Mouse (Mus musculus) gastrocnemius, postnatal 10 days (tissue): ENCODE results near the gene Mast2. TPM values are rescaled to one million over a fixed set of nuclear protein-coding genes. Genes with fewer than 3 reads are reported as not detected.

Experiments
- DNase-seq: peaks from one replicate; pipeline ENCODE4 v3.0.0; 2021; ENCODE audit warnings: mixed read lengths
- long read RNA-seq, 2 experiments: library from polyadenylated mRNA; stranded (forward); transcript quantifications; one replicate each; pipeline ENCODE4 v2.0.0; 2021
- total RNA-seq, 2 experiments: library from RNA; stranded (reverse); gene quantifications; 2 replicates each; pipeline ENCODE4 v1.2.3; 2021

Gene Mast2
- 10 to 100 TPM; 50.1 to 59.8 TPM for total RNA-seq
- long read RNA-seq, experiment 1, full-length matches to known transcripts = 25 of 105 reads
- long read RNA-seq, experiment 1, partial matches to known transcripts = 12 of 105 reads
- long read RNA-seq, experiment 1, other reads (novel, unspliced or antisense) = 68 of 105 reads
- long read RNA-seq, experiment 2, full-length matches to known transcripts = 27 of 112 reads
- long read RNA-seq, experiment 2, partial matches to known transcripts = 16 of 112 reads
- long read RNA-seq, experiment 2, other reads (novel, unspliced or antisense) = 69 of 112 reads

DNA sequence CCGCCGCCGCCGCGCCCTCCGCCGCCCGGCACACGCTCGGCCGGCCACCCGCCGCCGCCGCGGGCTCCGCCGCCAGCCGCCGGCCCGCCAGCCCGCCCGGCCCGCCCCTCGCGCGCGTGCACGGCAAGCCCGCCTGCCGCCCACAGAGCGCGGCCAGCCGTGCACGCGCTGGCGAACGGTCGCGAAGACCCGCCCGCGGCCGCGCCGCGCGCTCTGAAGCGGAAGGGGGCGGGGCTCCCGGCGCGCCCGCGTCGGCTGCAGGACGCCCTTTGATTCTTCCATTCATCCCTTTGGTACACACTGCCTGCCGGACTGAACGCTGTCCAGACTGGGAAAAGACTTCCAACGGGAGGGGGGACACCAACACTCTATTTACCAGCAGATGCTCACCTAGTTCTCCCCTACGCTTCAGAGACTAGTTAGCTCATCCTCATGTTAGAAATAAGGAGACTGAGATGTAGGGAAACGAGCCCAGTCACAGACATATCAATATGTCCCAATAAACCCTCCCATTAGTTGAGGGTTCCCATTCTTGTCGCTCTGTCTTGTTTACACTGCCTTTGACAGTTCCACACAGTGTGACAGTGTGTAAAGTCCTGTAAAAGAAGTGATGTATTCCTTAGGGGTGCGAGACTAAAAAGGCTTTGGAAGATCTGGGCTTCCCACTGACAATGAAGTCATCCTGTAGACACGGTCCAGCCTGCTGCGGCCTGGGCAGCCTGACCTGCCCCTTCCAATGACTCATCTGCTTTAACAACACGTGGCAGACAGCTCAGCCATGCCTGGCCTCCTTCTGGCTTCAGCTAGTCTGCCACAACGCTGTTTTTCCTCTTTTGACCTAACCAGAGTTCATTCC is at the start of gene Mast2:
TSS of gene Mast2 (minus strand) at position 58 of the 856 bp plus-strand sequence.
- DNase-seq = peak; percentile 87

DNA sequence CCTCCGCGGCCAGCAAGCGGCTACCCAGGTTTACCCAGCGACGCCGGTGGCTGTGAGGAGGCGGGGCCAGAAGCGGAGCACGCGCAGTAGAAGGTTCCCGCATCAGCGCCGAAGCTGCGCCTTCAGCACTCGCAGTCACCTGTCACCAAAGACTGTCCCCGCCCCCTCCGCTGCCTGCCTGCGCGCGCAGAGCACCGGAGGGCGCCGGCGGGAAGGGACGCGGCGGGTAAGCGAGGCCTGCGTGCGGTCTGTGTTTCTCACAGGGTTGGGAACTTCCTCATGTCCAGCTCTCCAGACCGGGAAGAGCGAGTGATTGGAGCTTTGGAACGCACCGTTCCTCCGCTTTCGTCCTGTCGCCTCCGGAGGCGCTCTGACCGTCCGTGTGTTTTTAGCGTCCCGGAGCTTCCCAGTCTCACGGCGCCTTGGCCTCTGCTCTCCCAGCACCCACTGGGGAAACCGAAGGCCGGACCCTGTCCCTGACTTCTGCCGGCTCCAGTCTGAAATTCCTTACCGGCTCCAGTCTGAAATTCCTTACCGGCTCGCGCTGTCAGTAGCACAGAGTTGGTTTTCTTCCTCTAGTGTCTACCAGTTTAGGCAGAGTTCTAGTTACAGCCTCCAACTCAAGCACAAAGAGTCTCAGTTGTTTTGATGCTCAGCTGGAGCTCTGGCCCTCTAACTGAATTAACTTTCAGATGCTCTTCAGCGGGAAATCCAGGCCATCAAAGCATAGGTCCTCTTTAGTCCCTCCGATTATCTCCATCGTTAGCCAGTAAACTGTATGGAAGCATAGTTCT is 43.6 kb upstream of the Mast2 start, which contains the start of gene Ipp:
TSS of gene Ipp (plus strand) at position 125 of the 794 bp plus-strand sequence.
- DNase-seq = peak; percentile 93

DNA sequence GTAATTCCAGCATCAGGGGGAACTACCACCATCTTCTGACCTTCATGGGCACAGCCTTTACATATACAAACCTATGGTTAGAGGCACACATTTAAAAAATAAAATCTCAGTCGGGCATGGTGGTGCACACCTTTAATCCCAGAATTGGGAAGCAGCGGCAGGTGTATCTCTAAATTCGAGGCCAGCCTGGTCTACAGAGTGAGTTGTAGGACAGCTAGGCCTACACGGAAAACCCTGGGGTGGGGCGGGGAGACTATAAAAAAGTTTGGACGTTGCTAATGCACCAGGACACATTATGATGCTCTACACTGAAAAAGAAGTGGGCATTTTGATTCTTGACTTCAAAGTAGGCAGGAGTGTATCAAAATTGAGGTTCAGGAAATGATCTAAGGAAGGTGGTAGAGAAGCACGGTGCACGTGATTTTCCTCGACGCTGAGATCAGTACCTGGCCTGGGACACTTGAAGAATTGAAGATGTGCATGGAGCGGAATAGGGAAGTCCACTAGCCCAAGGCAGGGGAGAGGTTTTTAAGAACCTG is 43.0 kb upstream of the Mast2 start:
- DNase-seq = no peak

DNA sequence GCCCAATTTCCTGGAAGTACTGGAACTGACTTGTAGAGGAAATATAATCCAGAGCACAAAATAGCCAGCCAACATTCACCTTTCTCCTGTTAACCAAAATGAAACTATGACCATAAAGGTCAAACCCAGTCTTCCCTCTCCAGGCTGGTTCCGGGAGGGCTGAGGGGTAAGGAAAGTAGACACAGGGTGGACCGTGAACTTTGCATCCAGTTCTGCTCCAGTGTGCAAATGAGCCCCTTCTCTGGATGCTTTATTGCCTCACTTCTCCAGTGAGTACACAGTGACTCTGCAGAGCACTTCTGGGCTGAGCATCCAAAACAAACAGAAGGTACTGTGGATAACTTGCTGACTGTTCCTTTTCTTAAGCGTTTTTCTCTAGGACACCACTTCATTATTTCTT is 36.0 kb upstream of the Mast2 start:
- DNase-seq = no peak

DNA sequence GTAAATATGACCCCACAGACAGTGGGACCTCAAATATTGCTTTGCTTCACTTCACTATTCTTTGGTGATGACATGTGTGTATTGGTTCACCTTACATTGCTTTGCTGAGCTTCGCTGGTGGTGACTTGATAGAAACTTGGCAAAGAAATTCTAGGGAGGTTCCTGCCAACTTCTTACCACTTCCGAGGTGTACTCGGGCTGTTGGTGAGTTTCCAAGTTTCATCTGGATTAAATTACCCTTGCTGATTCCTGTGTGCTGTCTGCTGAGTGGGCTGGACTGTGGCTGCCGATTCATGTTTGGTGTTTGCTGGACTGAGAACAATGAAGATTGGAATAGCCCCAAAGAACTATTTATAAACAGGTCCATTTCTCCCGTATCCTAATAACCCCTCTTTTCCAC is 29.7 kb upstream of the Mast2 start:
- DNase-seq = no peak

DNA sequence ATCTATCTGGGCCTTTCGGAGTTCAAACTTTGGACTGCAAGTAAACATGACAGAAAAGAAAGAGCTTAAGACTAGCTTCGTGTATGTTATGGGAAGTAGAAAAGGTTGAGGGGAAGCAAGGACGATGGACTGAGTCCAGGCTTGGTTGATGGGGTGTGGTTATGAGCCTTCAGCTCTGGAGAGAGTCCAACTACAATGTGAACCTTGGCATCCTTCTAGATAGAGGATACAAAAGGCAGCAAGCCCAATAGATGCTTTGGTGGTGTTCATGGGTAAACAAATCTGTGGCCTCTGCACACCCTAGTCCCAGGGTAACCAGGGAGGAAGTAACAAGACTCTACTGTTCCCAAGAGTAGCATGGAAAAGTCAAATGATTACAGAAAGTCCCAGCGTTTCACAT is 28.5 kb upstream of the Mast2 start:
- DNase-seq = no peak

DNA sequence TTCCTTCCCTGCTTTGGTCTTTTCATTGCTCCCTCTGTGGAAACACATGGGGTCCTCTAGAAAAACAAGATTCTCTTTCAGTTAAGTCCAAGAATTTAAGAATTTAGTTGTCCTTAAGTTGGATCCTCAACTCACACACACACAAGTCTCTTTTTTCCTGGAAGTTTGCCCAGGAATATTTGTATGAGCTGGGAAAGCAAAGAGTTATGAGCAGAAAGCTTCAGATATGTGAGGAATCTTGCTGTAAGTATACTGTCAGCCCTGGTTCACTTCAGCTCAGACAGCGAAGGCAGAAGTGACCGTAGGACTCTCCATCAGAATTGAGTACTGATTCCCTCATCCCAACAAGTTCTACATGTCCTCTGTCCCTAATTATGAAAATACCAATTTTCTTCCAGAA is 27.9 kb upstream of the Mast2 start:
- DNase-seq = no peak

DNA sequence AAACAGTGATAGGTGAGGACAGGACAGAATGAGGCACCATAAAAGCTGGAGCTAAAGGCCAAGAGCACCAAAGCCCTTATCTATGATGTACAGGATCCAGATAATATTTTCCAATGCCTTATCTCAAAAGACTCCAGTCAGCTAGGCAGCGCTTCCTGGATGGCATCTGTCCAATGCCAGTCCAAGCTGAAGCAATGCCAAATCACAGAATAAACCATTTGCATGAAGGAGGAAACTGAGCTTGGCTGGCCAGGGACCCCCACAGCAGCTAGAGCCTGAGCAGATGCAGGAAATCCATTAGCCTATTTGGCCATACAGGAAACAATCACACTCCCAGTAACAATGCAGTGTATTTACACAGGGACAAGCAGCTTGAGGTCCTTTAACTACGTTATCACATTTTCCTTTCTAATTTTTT is 27.1 kb upstream of the Mast2 start:
- peak; percentile 6 for DNase-seq

DNA sequence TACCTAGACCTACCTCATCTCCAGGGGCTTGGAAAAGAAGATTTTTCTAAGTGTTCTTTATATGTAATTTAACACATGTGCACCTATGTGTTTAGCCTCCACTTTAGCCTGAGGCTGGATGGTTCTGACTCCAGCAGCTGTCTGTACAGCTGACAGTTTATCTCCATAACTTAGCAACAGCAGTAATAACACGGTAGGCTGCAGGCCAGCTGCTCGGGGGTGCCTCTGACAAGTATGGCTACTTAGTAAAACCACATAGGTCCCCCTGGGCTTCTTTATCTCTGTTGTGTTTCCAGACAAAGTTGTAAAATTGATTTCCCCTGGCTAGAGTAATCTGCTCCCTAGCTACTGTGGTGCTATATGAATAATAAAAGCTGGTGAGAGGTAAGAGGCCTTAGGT is 19.5 kb upstream of the Mast2 start:
- peak; percentile 14 for DNase-seq

DNA sequence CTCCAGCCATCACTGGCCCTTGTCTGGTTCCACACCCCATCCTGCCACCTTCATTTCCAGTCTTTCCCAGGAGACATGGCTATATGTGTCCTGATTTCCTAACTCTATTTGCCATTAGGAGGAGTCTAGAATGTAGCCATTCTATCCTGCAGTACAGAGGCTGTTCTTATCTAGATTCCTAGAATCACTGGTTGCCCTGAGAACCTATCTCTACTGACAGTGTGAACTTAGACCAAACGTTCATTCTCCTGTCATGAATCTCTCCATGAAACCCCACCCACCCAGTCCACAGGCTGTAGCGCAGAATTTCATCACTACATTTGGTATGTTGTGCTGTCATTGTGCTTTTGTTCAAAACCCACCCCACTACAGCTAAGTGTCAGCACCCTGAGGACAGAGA is 17.3 kb upstream of the Mast2 start:
- DNase-seq = no peak

DNA sequence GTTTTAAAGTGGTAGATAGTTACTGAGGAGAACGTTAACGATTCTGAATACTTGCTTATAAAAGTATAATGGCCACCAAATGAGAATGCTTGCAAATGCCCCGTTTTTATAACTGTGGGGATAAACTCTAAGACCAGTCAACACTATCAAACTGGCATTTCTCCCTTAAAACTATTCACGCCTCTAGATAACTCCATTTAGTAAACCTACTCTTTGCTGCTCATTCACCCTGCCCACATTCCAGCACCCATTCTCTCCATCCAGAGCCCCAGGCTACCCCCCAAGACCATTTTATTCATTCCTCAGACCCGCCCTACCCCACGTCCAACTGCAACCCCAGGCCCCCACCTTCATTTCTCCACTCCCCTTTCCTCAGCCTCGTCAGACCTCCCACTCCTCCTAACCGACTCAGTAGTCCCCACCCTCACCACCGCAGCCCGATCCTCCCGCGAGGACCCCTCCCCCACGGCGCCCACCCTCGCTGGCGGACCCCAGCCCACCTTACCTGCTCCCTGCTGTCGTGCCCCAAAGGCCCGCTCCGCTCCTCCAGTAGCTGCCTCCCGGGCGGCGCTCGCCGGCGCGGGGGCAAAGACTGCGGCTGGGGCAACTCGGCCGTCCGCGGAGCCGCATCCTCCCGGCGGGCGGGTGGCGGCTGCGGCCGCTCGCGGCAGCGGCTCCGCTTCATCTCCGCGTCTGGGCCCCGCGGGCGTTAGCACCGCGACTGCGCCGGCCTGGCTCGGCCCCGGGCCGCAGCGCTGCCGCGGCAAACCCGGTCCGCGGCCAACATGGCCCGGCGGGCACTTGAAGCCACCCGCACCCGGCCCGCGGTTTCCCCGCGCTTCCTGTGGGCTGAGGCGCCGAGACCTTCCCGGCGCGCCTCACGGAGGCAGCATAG is 505 bp downstream of the Mast2 start:
- peak; percentile 53 for DNase-seq

DNA sequence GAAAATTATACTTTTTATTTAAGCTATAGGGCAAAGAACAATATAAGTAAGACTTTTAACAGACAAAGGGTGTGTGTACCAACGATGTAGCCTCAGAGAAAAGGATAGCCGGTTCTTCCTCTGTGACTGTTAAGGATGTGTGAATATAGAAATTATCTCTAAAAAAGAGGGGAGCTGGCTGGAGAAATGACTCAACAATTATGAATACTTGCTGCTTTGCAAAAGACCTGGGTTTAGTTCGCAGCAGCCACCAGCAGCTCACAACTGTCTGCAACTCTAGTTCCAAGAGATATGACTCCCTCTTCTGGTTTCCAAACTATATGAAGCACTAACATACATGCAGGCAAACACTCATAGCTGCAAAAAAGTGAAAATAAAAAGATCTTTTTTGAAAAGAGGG is 2.0 kb downstream of the Mast2 start:
- DNase-seq = no peak

DNA sequence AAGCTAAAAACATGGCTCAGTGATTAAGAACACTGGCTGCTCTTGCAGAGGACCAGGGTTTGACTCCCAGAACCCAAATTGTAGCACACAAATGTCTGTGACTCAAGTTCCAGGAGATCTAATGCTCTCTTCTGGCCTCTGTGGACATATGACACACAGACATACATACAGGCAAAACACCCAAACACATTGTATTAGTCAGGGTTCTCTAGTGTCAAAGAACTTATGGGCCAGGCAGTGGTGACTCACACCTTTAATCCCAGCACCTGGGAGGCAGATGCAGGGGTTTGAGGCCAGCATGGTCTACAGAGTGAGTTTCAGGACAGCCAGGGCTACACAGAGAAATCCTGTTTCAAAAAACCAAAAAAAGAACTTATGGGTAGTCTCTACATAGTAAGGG is 12.4 kb downstream of the Mast2 start:
- DNase-seq = no peak

DNA sequence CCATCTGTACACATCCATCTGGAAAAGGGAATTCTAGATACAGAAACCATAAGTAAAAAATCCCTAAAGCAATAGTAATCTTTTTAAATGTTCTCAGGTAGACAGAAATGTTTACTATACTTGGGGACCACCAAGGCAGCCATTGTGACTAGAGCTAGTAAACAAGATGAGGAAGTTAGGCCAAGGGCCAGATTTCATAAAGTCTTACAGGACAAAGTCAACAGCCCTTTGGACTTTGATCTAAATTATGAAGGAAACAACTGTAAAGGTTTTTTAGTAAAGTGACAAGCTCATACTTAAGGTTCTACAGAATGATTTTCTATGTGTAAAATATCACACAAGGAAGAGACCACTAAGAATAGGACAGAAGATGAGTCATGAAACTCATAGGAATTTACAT is 14.0 kb downstream of the Mast2 start:
- no peak for DNase-seq

DNA sequence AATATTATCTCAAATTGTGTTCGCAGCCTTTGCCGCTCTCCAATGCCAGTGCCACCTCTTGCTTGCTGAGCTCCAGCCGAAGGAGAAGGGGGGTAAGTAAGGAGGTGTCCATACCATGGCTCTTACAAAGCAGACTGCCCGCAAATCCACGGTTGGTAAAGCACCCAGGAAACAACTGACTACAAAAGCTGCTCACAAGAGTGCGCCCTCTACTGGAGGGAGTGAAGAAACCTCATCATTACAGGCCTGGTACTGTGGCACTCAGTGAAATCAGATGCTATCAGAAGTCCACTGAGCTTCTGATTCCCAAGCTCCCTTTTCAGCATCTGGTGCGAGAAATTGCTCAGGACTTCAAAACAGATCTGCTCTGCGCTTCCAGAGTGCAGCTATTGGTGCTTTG is 15.3 kb downstream of the Mast2 start:
- DNase-seq = peak; percentile 43

DNA sequence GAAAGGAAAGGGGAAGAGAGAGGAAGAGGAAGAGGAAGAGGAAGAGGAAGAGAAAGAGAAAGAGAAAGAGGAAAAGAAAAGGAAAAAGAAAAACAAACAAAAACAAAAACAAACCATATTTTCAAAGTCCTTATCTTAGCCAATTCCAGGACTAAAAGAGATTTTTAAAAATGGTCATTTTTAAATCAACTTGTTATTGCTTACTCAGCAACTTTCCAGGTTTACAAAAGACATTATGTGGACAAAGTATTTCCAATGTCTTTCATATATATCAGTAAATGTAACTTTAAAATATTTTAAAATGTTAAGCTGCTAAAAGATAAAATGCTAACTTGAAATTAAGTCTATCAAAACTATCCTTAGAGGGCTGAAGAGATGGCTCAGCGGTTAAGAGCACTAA is 24.6 kb downstream of the Mast2 start:
- no peak for DNase-seq

DNA sequence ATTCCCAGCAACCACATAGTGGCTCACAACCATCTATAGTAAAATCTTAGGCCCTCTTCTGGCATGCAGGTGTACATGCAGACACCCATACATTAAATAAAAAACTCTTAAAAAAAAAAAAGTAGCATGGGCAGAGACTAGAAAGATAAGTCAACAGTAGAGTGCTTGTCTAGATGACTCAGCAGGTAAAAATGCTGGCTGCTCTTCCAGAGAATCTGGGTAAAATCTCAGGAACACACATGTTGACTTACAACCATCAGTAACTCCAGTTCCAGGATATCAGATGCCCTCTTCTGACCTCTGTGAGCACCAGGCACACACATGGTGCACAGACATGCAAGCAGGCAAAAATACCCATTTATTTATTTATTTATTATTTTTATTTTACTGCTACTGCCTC is 25.4 kb downstream of the Mast2 start:
- DNase-seq = no peak

DNA sequence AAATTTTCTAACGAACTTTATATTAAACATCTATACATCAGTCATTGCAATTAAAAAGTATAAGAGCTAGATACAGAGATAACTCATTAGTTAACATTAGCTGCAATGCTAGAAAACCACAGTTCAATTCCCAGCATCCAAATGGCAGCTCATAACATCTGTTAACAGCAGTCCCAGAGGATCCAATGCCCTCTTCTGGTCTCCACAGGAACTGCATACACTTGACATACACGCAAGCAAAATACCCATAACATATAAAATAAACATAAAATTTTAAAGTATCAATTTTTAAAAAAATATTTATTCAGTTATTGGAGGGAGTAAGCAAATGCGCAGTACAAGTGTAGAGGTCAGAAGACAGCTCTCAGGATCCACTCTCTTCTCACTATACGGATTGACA is 28.4 kb downstream of the Mast2 start:
- no peak for DNase-seq

DNA sequence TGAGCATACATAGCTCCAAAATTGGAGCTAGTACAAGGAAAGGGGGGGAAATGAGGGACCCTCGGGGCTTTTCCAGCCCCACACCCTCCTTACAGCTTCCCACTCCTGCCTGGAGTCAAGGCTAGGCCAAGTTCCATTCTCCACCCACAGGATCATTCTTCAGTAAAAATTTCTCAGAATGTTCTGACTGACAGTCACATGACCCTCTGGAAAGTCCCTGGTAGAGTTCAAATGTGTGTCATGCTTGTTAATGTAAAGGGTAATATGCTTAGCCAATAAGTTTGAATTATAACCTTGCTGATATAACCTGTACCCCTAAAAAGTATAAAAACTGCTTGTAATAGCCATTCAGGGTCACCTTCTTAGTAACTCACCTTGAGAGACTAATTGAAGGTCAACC is 41.8 kb downstream of the Mast2 start:
- DNase-seq = no peak

DNA sequence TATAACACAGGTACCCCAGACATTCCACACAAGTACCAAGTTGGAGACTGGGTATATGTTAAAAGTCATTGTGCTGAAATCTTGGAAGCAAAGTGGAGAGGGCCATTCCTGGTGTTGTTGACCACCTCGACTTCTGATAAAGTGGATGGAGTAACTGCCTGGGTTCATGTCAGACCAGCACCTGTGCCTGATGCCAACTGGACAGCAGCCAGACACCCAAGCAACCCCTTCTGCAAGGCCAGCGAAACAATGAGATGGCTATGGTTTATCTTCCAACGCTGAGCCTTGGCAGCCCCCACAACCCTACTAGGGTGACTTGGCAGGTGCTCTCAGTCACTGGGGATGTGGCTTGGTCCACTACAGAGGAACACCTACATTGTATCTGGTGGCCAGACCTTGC is 42.8 kb downstream of the Mast2 start:
- no peak for DNase-seq

DNA sequence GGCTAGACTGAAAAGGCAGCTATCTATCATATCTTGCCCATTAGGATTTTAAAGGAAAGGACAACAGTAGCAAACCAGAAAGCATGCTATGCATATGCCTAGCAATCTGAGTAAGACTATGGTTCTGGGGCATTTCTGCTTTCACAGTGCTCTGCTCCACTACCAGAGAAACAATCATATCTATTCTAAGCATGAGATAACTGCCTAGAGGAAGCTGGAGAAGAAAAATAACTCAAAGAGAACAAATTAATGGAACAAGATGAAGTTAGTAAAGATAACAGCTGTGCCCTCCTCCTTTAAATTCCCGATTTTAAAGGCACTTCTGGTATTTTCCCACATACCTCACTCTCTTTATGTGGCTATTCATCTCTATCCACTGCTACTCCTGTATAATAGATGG is 51.0 kb downstream of the Mast2 start:
- no peak for DNase-seq

DNA sequence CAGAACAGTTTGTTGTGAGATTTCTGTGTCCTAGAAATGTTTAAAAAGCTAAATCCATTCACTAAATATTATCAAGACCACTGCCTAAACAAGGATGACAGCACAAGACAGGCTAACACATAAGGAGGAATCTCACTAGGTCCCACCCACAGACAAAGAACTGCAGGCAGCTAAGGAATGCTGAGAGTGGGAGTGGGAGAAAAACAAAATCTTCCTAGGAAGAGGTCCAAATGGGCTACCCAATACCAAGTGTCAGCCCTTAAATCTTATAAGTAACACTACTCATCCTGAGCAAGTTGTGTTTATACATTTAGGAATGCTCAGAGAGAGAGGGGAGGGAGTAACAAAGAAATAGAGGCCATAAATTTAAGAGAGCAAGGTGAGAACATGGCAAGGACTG is 52.6 kb downstream of the Mast2 start:
- no peak for DNase-seq
